Mouse (Mus musculus): ENCODE measurements around the gene Slc25a33.
"Not testable (repeated sequence)": the region's sequence is repeated elsewhere in the genome, so short reads cannot be mapped to it uniquely, and the experiment has no call there.

Slc25a33 gene

DNA sequence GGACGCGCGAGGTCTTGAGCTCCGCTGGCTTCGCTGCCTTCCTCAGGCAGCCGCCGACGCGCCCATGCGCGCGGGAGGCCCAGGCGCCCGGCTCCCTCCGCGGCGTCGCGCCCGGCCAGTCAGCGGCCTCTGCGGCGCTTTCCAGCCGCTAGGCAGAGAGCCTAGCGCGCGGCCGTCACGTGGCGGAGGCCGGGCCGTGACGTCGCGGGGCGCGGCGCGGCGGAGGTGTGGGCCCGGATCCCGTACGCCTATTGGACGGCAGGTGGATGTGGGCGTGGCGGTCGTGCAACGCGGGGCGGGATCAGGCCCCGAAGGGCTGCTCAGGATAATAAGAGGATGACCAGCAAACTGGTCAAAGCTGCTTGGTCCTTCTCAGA is at the start of gene Slc25a33:
TSS of gene Slc25a33 (minus strand) at position 184 of the 377 bp plus-strand sequence.
- peak; percentile 97 for DNase-seq

DNA sequence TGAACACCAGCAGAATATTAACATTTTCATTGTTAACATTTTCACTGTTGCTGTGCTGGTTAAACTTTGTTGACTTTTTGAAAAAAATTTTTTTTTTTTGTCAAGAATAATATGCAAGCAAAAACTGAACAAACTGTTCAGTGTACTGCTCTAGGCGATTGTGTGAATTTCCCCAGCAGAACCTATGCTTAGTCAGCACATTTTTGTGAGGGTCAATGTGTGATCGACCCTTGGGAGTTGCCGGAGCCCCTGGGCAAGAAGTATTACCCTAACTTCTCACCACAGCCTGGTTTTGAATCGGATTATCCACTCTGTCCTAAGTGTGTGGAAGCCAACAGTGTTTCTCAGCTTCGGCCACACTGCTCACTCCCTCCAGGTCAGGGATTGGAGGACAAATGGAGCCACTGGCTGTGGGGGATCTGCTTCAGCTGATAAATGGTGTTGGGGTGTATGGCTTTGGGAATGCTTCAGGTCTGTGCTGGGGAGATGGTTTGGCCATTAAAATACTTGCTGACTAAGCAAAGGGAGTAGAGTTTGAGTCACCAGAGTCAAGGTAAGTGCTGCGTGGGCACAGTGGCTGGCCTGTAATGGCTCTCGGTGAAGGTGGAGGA is 48.6 kb upstream of the Slc25a33 start:
- DNase-seq, result no peak

DNA sequence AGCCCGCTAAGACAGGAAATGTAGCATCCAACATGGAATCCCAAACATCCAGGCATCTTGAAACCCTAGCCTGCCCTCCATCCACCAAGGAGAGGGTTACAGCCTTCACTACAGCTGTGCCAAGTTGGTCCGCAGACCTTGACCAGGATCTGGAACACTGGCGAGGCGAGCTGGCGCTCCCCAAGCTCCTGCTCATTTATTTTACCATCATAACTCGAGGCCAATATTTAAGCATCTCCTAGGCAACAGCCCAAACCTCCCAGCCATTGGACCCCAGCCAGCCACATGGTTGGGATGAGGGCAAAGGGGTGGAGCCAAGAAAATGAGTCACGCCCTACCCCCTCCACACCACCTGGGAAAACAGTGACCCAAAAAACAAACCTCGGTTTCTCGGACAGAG is 48.0 kb upstream of the Slc25a33 start:
- peak; percentile 75 for DNase-seq

DNA sequence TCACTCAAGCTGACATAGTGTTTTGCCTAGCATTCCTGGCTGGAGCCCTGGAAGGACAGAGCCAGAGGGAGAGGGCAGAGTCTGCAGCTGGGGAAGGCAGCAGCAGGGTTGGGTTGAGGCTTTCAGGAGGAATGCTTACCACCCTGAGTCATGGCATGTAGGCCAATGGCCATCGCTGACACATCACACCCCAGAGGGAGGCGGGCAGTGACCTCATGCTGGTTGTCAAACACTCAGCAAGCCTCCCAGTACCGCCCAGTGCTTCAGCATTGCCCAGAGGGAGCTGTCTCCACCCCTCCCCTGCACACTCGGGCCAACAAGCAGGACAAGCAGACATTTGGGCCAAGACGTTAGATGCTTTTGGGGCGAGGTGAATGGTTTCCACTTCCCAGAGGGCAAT is 46.5 kb upstream of the Slc25a33 start:
- peak; percentile 82 for DNase-seq

- no peak for DNase-seq
Measured at GRCm38 (mm10) chr4:149819195-149819594, 45.1 kb upstream of the Slc25a33 start.

GRCm38 (mm10) chr4:149816598-149816997 is 42.5 kb upstream of the Slc25a33 start:
- no peak for DNase-seq

DNA sequence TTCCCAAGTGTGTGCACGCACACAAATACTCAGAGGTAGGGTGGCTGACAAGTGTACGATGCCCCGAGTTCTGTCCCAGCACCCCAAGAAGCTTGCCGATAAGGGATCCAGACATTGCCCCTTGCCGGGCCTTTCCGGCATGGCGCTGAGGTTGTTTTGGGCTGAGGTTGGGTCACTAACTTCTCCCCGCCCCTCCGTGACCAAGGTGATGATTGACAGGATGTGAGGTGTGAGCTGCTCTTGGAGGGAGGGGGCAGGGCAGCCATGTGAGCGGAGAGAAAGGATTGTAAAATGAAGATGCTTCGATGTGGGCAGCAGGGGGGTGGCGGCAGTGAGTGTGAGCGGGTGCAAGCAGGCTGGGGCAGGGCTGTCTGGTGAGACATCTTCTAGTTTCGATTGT is 41.5 kb upstream of the Slc25a33 start:
- no peak for DNase-seq

- DNase-seq, result no peak
Measured at GRCm38 (mm10) chr4:149813409-149814184, 39.5 kb upstream of the Slc25a33 start.

DNA sequence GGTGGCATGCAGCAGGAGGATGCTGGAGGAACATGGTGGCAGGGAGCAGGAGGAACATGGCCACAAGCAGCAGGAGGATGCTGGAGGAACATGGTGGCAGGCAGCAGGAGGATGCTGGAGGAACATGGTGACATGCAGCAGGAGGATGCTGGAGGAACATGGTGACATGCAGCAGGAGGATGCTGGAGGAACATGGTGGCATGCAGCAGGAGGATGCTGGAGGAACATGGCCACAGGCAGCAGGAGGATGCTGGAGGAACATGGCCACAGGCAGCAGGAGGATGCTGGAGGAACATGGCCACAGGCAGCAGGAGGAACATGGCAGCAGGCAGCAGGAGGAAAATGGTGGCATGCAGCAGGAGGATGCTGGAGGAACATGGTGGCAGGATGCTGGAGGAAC is 36.3 kb upstream of the Slc25a33 start:
- DNase-seq, result not testable (repeated sequence)

GRCm38 (mm10) chr4:149808584-149809227 is 34.6 kb upstream of the Slc25a33 start:
- DNase-seq, result no peak

- no peak for DNase-seq
Measured at GRCm38 (mm10) chr4:149808060-149808567, 34.0 kb upstream of the Slc25a33 start.

GRCm38 (mm10) chr4:149806699-149807381 is 32.8 kb upstream of the Slc25a33 start:
- peak; percentile 97 for DNase-seq

- no peak for DNase-seq
Measured at GRCm38 (mm10) chr4:149802269-149802668, 28.2 kb upstream of the Slc25a33 start.

- DNase-seq, result no peak
Measured at GRCm38 (mm10) chr4:149800576-149800975, 26.5 kb upstream of the Slc25a33 start.

- DNase-seq, result no peak
Measured at GRCm38 (mm10) chr4:149800172-149800464, 26.0 kb upstream of the Slc25a33 start.

GRCm38 (mm10) chr4:149799346-149800171 is 25.5 kb upstream of the Slc25a33 start:
- DNase-seq, result no peak

DNA sequence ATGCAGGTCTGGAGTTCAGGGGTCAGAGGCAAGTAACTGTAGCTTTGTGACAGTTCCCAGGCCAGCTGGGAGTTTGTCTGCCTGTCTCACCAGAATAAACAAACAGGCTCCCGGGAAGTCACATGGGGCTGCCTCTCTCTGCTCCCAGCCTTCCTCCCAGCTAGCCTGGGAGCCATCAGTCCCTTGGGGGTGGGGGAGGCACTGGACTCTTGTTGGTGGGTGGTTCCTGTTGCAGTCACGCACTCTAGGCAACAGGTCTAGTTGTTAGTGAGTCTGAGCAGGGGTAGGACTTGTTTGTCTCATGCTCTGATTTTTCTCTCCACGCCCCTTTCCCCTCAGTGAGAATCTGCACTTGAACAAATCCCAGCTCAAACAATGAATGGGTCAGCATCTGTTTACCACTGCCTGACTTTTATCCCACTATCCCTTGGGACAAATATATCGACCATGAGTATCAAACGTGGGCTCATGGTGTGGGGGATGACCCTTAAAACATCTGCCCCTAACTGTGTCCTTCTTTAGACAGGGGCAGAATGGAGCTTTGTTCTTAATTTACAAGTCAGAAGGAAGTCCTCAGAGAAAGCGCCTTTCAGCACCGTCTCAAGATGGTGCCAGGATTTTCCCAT is 24.7 kb upstream of the Slc25a33 start:
- no peak for DNase-seq

DNA sequence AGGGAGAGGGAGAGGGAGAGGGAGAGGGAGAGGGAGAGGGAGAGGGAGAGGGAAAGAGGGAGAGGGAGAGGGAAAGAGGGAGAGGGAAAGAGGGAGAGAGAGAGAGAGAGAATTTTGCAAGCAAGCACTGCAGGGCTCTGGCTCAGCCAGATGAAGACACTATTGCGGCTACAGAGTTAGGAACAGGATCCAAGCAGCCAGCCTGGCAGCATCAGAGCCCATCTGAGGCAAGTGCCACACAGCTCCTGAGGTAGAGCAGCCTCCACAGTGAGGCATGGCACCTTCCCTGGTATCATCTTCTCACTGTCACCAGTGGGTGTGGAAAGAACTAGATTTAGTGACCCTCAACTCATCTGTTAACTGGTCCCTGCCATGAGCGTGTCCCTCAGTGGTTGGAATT is 24.0 kb upstream of the Slc25a33 start:
- DNase-seq, result no peak

- DNase-seq, result no peak
Measured at GRCm38 (mm10) chr4:149797220-149797610, 23.1 kb upstream of the Slc25a33 start.

GRCm38 (mm10) chr4:149796567-149797219 is 22.6 kb upstream of the Slc25a33 start:
- DNase-seq, result no peak

- no peak for DNase-seq
Measured at GRCm38 (mm10) chr4:149794966-149795477, 20.9 kb upstream of the Slc25a33 start.

Data from lung, postnatal 14 days (tissue).